Mouse (Mus musculus): ENCODE measurements at regions not wholly inside any gene's neighbourhood (a gene's known extent, or its start where the extent isn't known, plus 50 kb on each side); places are given as distances from the start of the nearest gene placed in this dataset.

GRCm38 (mm10) chr13:51336726-51337125 is 71.7 kb upstream of the S1pr3 start:
- TF ChIP-seq CTCF (IDR thresholded peaks at IDR 0.05; ENCODE audit: control insufficient read depth, insufficient read depth, insufficient read length) (no peak), USF1 (IDR thresholded peaks at IDR 0.05; ENCODE audit: low read depth) (no peak)
